Mouse (Mus musculus) midbrain, embryonic 13.5 days (tissue): ENCODE results near the gene Gm973. TPM values are rescaled to one million over a fixed set of nuclear protein-coding genes. Genes with fewer than 3 reads are reported as not detected.

ENCODE experiments used
- ATAC-seq: fragments of 200-750 bp; cut with Nextera tagmentation; 2 replicates; pipeline ENCODE4 v1.8.0; 2017; ENCODE audit warnings: mild to moderate bottlenecking, moderate TSS enrichment, moderate library complexity
- H3K27ac ChIP-seq: fragments of 300-500 bp; sonication (generic); 2 replicates; pipeline ENCODE4 v1.5.1; 2015; ENCODE audit warnings: inconsistent platforms, mild to moderate bottlenecking, moderate library complexity
- H3K27me3 ChIP-seq: fragments of 300-500 bp; sonication (generic); 2 replicates; pipeline ENCODE4 v1.6.1; 2015; ENCODE audit warnings: mild to moderate bottlenecking, inconsistent platforms
- H3K36me3 ChIP-seq: fragments of 300-500 bp; sonication (generic); 2 replicates; pipeline ENCODE4 v1.6.1; 2015; ENCODE audit warnings: mild to moderate bottlenecking, inconsistent platforms
- H3K4me1 ChIP-seq: fragments of 300-500 bp; sonication (generic); replicated peaks from 2 replicates; pipeline ENCODE4 v1.6.1; 2015; ENCODE audit warnings: inconsistent platforms
- H3K4me2 ChIP-seq: fragments of 300-500 bp; sonication (generic); replicated peaks from 2 replicates; pipeline ENCODE4 v1.6.1; 2015; ENCODE audit warnings: moderate library complexity, mild to moderate bottlenecking, inconsistent platforms
- H3K4me3 ChIP-seq: fragments of 300-500 bp; sonication (generic); replicated peaks from 2 replicates; pipeline ENCODE4 v1.5.1; 2015; ENCODE audit warnings: mild to moderate bottlenecking, inconsistent platforms
- H3K9ac ChIP-seq: fragments of 300-500 bp; sonication (generic); replicated peaks from 2 replicates; pipeline ENCODE4 v1.6.1; 2015; ENCODE audit warnings: mild to moderate bottlenecking, inconsistent platforms
- H3K9me3 ChIP-seq: fragments of 300-500 bp; sonication (generic); 2 replicates; pipeline ENCODE4 v1.6.1; 2016; ENCODE audit warnings: mild to moderate bottlenecking, inconsistent platforms
- WGBS: fragments of 180-500 bp; shearing (Covaris S2); methylation state at CpG from one replicate; pipeline ENCODE4 v1.1.7; 2015; 5-methylcytosine and 5-hydroxymethylcytosine counted together
- polyA plus RNA-seq: library from polyadenylated mRNA; unstranded; fragments of >200 nt; fragmentation: Nextera tagmentation; extraction: Ambion mirVana; gene quantifications from 2 replicates; pipeline ENCODE4 v1.2.1, GENCODE M21; 2015

The Gm973 gene
- polyA plus RNA-seq, 1 experiment from 2014 or later = 7.2 TPM

DNA sequence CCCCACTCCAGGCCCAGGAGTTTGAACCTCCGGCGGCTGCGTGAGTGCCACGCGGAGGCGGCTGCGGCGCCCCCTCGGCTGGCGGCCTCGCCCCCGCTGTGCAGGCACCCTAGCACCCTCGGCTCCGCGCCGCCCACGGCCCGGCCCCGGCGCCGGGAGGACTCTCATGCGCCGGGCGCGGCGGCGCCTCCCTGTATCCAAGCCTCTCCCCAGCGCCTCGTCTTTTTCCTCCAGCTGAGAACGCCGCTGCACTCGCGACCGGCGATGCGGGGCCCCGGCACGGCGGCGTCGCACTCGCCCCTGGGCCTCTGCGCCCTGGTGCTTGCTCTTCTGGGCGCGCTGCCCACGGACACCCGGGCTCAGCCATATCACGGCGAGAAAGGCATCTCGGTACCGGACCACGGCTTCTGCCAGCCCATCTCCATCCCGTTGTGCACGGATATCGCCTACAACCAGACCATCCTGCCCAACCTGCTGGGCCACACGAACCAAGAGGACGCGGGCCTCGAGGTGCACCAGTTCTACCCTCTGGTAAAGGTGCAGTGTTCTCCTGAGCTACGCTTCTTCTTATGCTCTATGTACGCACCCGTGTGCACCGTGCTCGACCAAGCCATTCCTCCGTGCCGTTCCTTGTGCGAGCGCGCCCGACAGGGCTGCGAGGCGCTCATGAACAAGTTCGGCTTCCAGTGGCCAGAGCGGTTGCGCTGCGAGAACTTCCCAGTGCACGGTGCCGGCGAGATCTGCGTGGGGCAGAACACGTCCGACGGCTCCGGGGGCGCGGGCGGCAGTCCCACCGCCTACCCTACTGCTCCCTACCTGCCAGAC, 33.2 kb upstream of the Gm973 start:
- H3K27me3 ChIP-seq = peaks cover 37% of the 10 kb centered on the region
- no peaks in the 10 kb centered on the region for H3K36me3 ChIP-seq
- peak overlapping the region; percentile 99 for H3K4me2 ChIP-seq
- ATAC-seq = peak; percentile 10
- H3K4me3 ChIP-seq = peak overlapping the region; percentile 62
- H3K9ac ChIP-seq = peak overlapping the region; percentile 76
- H3K9me3 ChIP-seq = no peaks in the 10 kb centered on the region
- peaks cover 65% of the 10 kb centered on the region for H3K4me1 ChIP-seq
- under 1% methylated on average over 87 of the region's 88 CpGs for WGBS
- peak overlapping the region; percentile 67; the same call in 1 of the 2 replicates for H3K27ac ChIP-seq

DNA sequence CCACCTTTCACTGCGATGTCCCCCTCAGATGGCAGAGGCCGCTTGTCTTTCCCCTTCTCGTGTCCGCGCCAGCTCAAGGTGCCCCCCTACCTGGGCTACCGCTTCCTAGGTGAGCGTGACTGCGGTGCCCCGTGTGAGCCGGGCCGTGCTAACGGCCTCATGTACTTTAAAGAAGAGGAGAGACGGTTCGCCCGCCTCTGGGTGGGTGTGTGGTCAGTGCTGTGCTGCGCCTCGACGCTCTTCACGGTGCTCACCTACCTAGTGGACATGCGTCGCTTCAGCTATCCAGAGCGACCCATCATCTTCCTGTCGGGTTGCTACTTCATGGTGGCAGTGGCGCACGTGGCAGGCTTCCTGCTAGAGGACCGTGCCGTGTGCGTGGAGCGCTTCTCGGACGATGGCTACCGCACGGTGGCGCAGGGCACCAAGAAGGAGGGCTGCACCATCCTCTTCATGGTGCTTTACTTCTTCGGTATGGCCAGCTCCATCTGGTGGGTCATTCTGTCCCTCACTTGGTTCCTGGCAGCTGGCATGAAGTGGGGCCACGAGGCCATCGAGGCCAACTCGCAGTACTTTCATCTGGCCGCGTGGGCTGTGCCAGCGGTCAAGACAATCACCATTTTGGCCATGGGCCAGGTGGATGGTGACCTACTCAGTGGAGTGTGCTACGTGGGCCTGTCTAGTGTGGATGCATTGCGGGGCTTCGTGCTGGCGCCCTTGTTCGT, 32.4 kb upstream of the Gm973 start:
- Histone ChIP-seq H3K27me3 (peaks cover 34% of the 10 kb centered on the region), H3K9me3 (no peaks in the 10 kb centered on the region), H3K36me3 (no peaks in the 10 kb centered on the region), H3K4me1 (peaks cover 67% of the 10 kb centered on the region), H3K4me3 (peak overlapping the region; percentile 62), H3K27ac (no peak overlapping the region), H3K9ac (peak overlapping the region; percentile 76), H3K4me2 (peak overlapping the region; percentile 99)
- ATAC-seq = peak; percentile 68
- WGBS = under 1% methylated on average over 46 of the region's 46 CpGs

GRCm38 (mm10) chr1:59484314-59484713, 31.8 kb upstream of the Gm973 start:
- H3K4me3 ChIP-seq = peak overlapping the region; percentile 62
- peaks cover 67% of the 10 kb centered on the region for H3K4me1 ChIP-seq
- ATAC-seq = 0 out of 2 replicates have a peak, but pooled peaks have one; percentile 1
- H3K27me3 ChIP-seq = peaks cover 35% of the 10 kb centered on the region
- peak overlapping the region; percentile 99 for H3K4me2 ChIP-seq
- H3K9ac ChIP-seq = peak overlapping the region; percentile 76
- H3K36me3 ChIP-seq = no peaks in the 10 kb centered on the region
- peak overlapping the region; percentile 67 for H3K27ac ChIP-seq
- H3K9me3 ChIP-seq = no peaks in the 10 kb centered on the region
- 6% methylated on average over 21 of the region's 21 CpGs for WGBS

DNA sequence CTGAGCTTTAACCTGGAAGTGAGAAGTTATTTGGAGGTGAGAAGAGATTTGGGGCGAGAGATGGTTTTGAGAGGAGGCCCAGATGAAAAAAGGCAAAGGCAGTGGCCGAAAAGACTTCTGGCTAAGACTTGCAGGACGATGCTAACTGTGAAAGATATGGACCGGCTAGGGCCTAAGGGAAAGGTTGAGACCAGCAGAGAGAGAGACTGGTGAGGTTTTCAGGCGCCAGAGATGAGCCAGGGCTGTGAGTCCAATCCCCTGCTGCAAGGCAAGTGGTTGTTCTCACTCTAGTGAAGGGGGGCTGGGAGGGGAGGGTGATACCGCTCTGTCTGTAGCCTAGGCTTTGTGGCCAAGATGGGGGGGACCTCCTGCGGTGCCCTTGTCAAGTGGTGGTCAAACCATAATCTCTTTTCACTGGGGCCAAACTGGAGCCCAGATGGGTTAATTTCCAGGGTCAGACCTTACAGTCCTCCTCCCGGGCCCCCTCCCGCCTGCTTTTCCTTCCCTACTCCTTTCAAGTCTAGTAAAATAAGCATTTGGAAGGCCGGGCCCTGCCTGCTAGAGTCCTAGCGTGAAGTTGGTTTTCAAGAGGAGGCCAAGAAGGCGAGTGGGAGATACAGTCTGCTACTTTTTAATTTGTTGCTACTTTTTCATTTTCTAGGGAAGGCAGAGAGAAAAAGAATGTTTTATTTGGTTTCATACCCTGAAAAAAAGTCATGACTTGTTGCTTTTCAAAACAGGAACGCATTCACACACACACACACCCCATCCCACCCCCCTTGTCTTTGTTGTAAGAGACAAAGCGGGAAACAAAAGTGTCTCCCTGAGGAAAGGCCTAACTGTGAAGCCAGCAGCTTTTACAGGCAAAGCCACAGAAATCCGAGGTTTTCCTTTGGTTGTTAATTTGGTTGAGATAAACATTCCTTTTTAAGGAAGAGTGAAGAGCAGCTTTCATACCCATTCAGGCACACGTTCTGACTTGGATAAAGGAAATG, 31.0 kb upstream of the Gm973 start:
- ATAC-seq = no peak
- 6% methylated on average over 16 of the region's 16 CpGs for WGBS
- H3K27ac ChIP-seq = peak overlapping the region; percentile 67
- no peaks in the 10 kb centered on the region for H3K36me3 ChIP-seq
- peak overlapping the region; percentile 99 for H3K4me2 ChIP-seq
- no peaks in the 10 kb centered on the region for H3K9me3 ChIP-seq
- H3K9ac ChIP-seq = peak overlapping the region; percentile 76
- H3K27me3 ChIP-seq = peaks cover 31% of the 10 kb centered on the region
- peak overlapping the region; percentile 62 for H3K4me3 ChIP-seq
- peaks cover 67% of the 10 kb centered on the region for H3K4me1 ChIP-seq

DNA sequence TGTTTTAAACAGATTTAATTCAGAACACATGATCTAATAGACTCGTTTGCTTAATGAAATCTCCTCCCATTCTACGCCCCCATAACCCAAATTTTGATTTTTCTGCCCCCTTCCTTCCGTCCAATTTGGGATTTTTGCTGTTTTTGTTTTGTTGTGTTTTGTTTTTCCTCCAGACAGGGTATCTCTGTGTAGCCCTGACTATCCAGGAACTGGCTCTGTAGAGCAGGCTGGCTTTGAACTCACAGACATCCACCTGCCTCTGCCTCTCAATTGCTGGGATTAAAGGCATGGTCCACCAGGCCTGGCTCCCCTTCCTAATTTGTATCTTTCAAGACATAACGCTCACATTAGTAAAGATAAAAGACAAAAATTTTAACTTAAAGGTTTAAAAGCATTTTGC, 30.3 kb upstream of the Gm973 start:
- peaks cover 26% of the 10 kb centered on the region for H3K27me3 ChIP-seq
- WGBS = 32% methylated on average over 4 of the region's 4 CpGs
- no peaks in the 10 kb centered on the region for H3K36me3 ChIP-seq
- H3K4me3 ChIP-seq = peak overlapping the region; percentile 62
- peak overlapping the region; percentile 99 for H3K4me2 ChIP-seq
- H3K4me1 ChIP-seq = peaks cover 62% of the 10 kb centered on the region
- no peaks in the 10 kb centered on the region for H3K9me3 ChIP-seq
- ATAC-seq = no peak
- H3K9ac ChIP-seq = no peak overlapping the region
- H3K27ac ChIP-seq = no peak overlapping the region

- peaks cover 28% of the 10 kb centered on the region for H3K27me3 ChIP-seq
- peak overlapping the region; percentile 7 for H3K4me3 ChIP-seq
- H3K4me1 ChIP-seq = peaks cover 49% of the 10 kb centered on the region
- H3K27ac ChIP-seq = peak overlapping the region; percentile 30; the same call in 1 of the 2 replicates
- H3K9ac ChIP-seq = peak overlapping the region; percentile 46; the same call in 1 of the 2 replicates
- peak overlapping the region; percentile 44 for H3K4me2 ChIP-seq
- no peak for ATAC-seq
- H3K9me3 ChIP-seq = no peaks in the 10 kb centered on the region
- 6% methylated on average over 10 of the region's 10 CpGs for WGBS
- H3K36me3 ChIP-seq = no peaks in the 10 kb centered on the region
Measured at GRCm38 (mm10) chr1:59487651-59488051, 28.4 kb upstream of the Gm973 start.

- Histone ChIP-seq H3K4me3 (no peak overlapping the region), H3K4me2 (no peak overlapping the region), H3K36me3 (no peaks in the 10 kb centered on the region), H3K9ac (no peak overlapping the region), H3K9me3 (no peaks in the 10 kb centered on the region), H3K27me3 (peaks cover 20% of the 10 kb centered on the region), H3K4me1 (peaks cover 40% of the 10 kb centered on the region), H3K27ac (no peak overlapping the region)
- no peak for ATAC-seq
- WGBS = 46% methylated on average over 4 of the region's 4 CpGs
Measured at GRCm38 (mm10) chr1:59488481-59488880, 27.6 kb upstream of the Gm973 start.

DNA sequence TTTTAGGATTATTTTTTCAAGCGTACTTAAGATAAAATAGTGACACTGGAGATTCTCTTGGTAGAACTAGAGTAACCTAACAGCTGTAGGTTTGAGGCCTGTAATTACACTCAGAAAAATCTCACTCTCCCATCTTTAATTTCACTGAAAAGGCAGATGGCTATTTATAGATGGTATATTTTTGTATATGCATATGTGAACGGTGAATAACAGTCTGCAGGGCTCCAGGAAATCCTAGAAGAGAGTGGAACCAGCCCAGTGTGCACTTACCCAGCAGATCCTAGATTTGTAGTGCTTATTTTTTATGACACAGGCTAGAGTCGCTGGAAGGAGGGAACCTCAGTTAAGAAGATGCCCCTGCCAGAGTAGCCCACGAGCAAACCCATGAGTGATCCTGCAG, 27.1 kb upstream of the Gm973 start:
- no peak overlapping the region for H3K9ac ChIP-seq
- H3K4me3 ChIP-seq = no peak overlapping the region
- ATAC-seq = no peak
- WGBS = 77% methylated on average over 4 of the region's 4 CpGs
- H3K27me3 ChIP-seq = peaks cover 17% of the 10 kb centered on the region
- no peaks in the 10 kb centered on the region for H3K36me3 ChIP-seq
- H3K27ac ChIP-seq = no peak overlapping the region
- peaks cover 35% of the 10 kb centered on the region for H3K4me1 ChIP-seq
- no peak overlapping the region for H3K4me2 ChIP-seq
- H3K9me3 ChIP-seq = no peaks in the 10 kb centered on the region

- Histone ChIP-seq H3K9me3 (no peaks in the 10 kb centered on the region), H3K4me1 (peaks cover 14% of the 10 kb centered on the region), H3K4me2 (no peak overlapping the region), H3K27me3 (peaks cover 9% of the 10 kb centered on the region; the same call in 1 of the 2 replicates), H3K9ac (no peak overlapping the region), H3K4me3 (no peak overlapping the region), H3K27ac (no peak overlapping the region), H3K36me3 (no peaks in the 10 kb centered on the region)
- ATAC-seq = no peak
- WGBS = 86% methylated on average over 9 of the region's 9 CpGs
Measured at GRCm38 (mm10) chr1:59491517-59491916, 24.5 kb upstream of the Gm973 start.

GRCm38 (mm10) chr1:59492432-59492831, 23.6 kb upstream of the Gm973 start:
- Histone ChIP-seq H3K4me3 (no peak overlapping the region), H3K4me2 (no peak overlapping the region), H3K36me3 (no peaks in the 10 kb centered on the region), H3K4me1 (peaks cover 7% of the 10 kb centered on the region), H3K9ac (no peak overlapping the region), H3K9me3 (no peaks in the 10 kb centered on the region), H3K27me3 (peaks cover 7% of the 10 kb centered on the region; the same call in 1 of the 2 replicates), H3K27ac (no peak overlapping the region)
- ATAC-seq = no peak
- WGBS = 57% methylated on average over 4 of the region's 4 CpGs

- peaks cover 4% of the 10 kb centered on the region; the same call in 1 of the 2 replicates for H3K27me3 ChIP-seq
- no peak for ATAC-seq
Measured at GRCm38 (mm10) chr1:59495970-59496369, 20.1 kb upstream of the Gm973 start.

More at GRCm38 (mm10) chr1:59495970-59496369, 20.1 kb upstream of the Gm973 start:
- Histone ChIP-seq H3K4me1 (no peaks in the 10 kb centered on the region), H3K9ac (no peak overlapping the region), H3K9me3 (no peaks in the 10 kb centered on the region), H3K36me3 (no peaks in the 10 kb centered on the region), H3K4me3 (no peak overlapping the region), H3K27ac (no peak overlapping the region), H3K4me2 (no peak overlapping the region)
- WGBS = 96% methylated on average over 5 of the region's 5 CpGs
